Mouse (Mus musculus) bone marrow macrophage, adult 2 months (primary cell): Measurements from ENCODE around the gene Parn.

Experiments used
- CTCF ChIP-seq: IDR thresholded peaks from 2 replicates; pipeline ENCODE4 v1.5.1; 2012; ENCODE audit warnings: low read depth, mild to moderate bottlenecking, low read length, moderate library complexity
- POLR2A ChIP-seq: IDR thresholded peaks from 2 replicates; pipeline ENCODE4 v1.6.1; 2012; ENCODE audit warnings: mild to moderate bottlenecking, low read depth, low read length, borderline replicate concordance

- TF ChIP-seq POLR2A (no peak), CTCF (no peak)
These were observed 56.6 kb downstream of the Parn start for GRCm38 (mm10) chr16:13611399-13611798.
